Mouse (Mus musculus): ENCODE results near the gene Lcn2.
"Not testable (repeated sequence)": the region's sequence is repeated elsewhere in the genome, so short reads cannot be mapped to it uniquely, and the experiment has no call there.

Lcn2 gene

DNA sequence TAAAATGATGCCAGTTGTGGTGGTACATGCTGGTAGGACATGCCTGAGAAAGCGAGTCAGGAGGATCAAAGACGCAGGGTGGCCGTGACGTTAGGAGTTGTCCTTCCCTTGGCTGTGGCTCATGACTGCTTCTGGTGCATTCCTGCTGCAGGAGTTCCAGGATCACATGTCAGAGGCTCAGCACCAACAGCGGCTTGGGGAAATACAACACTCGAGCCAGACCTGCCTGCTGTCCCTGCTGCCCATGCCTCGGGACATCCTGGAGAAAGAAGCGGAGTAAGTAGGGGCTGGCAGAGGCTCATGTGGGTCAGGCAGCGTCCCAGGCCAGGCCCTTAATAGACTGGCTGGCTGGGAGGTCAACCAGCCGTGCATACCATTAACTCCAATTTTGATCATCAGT lies 13.9 kb downstream of the Lcn2 start:
- DNase-seq (ENCODE audit: extremely low read depth, low read depth, low spot score): no peak

DNA sequence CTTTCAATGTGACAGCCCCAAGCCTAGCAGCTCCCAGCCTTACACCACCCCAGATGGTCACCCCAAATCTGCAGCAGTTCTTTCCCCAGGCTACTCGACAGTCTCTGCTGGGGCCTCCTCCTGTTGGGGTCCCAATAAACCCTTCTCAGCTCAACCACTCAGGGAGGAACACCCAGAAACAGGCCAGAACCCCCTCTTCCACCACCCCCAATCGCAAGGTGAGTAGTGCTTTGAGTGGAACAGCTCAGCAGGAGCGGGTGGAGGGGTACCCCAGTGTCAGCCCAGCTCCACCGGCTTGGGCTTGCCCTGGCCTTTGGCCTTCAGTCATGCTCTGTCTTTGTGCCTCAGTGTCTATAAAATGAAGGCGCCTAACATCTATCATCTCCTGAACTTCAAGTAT lies 20.7 kb downstream of the Lcn2 start:
- no peak for DNase-seq (ENCODE audit: extremely low read depth, low read depth, low spot score)

DNA sequence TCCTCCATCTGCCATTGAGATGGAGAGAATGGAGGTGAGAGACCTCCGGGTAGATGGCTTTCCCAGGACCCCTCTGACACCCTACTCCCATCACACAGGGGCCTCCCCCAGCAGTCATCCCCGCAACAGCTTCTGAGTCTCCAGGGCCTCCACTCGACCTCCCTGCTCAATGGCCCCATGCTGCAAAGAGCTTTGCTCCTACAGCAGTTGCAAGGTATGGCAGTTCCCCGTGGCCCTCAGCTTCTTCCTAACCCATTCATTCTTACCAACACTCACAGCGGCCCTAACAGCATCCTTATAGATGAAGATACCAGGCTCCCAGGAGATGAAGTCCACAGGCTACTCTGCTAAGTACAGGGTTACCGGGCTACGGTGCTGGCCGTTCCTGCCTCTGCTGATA lies 23.9 kb downstream of the Lcn2 start:
- no peak for DNase-seq (ENCODE audit: extremely low read depth, low read depth, low spot score)

DNA sequence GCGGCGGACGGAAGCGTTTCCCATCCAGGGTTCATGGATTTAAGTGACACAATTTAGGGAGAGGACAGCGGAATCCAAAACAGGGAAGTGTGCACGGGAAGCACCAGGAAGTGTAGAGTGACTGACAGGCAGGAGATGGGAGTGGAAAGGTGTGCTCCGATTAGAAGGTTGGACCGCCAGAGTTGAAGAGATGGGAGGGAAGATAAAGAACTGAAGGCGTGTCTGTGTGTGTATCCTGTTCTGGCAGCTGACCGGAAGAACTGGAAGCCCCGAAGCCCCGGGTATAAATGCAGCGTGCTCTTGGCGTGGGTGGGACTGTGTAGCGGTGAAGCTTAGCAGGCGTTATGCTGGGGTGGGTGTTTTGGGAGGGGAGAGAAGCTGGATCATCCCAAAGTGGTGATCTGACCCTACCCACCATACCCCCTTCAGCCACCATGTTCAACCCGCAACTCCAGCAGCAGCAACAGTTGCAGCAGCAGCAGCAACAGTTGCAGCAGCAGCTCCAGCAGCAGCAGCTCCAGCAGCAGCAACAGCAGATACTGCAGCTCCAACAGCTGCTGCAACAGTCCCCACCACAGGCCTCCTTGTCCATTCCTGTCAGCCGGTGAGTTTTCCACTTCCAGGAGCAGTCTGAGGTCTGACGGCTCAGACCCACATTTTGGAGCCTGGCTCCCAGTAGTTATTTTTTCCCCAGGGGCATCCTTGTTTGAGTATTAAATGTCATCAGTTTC lies 24.5 kb downstream of the Lcn2 start:
- no peak for DNase-seq (ENCODE audit: extremely low read depth, low read depth, low spot score)

DNA sequence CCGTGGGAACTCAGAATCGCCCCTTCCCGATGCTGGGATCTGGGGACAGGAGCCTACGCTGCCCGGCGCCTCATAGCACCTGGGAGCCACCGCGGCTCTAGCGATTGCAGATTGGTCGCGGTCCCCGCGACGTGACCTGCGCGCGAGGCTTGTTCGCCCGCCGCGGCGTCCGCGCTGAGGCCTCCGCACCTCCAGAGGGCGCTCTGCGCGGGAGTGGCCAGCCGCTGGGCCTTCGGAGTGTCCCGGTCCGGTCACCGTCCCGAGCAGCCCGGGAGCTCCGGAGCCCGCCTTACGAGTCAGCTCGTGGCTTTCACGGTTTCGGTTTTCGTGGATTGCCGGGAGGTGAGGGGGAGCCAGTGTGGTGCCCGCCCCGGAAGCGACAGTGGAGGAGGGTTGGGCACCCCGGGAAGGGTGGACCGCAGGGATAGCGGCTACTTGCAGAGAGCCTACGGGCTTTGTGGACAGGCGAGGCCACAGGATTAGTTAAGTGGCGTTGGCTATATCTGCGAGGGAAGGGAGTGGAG lies 25.2 kb downstream of the Lcn2 start:
- DNase-seq (ENCODE audit: extremely low read depth, low read depth, low spot score): no peak

DNA sequence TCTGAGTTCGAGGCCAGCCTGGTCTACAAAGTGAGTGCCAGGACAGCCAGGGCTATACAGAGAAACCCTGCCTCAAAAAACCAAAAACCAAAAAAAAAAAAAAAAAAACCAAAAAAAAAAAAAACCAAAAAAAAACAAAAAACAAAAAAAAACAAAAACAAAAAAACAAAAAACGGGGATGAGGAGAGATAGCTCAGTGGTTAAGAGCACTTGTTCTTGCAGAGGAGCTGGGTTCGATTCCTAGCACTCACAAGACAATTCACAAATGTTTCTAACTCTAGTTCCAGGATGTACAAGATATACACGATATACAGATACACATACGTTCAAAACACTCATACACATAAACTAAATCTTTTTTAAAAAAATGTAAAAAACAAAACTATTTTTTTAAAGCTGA lies 25.8 kb downstream of the Lcn2 start:
- not testable (repeated sequence) for DNase-seq (ENCODE audit: extremely low read depth, low read depth, low spot score)

DNA sequence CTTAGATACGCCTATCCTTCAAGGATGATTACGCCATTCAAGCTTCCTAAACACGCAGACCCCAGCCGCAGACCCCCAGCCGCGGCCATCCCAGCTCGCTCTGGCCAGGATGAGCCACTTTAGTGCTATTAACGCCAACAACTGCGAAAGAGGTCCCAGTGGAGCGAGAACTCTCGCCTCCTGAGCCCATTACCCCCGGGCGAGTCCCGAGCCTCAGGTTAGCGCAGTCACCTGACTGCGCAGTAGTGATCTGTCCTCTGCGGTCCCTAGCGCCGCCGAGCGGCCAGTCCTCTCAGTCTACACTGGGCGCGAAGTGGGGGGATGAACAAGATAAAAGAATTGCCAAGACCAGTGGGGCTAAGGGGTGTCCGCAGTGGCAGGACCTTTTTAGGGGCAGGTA lies 26.6 kb downstream of the Lcn2 start:
- no peak for DNase-seq (ENCODE audit: extremely low read depth, low read depth, low spot score)

DNA sequence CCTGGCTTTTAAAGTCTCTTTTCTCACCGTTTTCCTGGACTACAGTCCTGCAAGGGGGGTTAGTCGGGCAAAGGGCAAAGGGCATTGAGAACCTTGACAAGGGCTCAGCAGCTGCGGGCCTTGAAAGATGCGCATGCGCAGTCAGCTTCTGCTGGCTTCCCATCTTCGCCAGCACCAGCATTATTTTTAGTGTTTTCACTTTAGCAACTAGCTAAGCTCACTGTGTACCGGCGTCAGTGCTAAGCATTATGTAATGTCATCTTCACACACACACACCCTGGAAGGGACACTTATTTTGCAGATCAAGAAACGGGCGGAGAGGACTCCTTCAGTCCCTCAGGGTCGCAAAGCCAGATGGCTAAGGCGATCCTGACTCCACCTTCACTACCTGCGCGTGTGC lies 27.3 kb downstream of the Lcn2 start:
- DNase-seq (ENCODE audit: extremely low read depth, low read depth, low spot score): no peak

DNA sequence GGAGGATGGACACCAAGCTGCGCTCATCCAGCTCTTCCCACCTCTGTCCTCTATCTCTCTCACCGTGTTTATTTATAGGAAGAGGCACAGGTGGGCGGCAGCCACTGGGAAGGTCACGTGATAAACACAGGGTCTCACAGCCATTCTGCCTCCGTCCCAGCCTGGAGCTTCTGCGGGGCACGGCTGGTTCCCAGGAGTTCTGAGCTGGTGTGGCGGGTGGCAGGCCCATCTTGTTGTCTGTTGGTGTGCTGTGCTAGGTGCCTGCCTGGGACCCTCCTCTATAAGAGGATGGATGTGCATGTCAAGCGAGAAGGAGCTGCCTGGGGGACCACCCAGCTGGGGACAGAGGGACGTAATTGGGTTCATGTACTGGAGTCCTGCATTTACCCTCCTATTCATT lies 29.7 kb downstream of the Lcn2 start:
- DNase-seq (ENCODE audit: extremely low read depth, low read depth, low spot score): no peak

DNA sequence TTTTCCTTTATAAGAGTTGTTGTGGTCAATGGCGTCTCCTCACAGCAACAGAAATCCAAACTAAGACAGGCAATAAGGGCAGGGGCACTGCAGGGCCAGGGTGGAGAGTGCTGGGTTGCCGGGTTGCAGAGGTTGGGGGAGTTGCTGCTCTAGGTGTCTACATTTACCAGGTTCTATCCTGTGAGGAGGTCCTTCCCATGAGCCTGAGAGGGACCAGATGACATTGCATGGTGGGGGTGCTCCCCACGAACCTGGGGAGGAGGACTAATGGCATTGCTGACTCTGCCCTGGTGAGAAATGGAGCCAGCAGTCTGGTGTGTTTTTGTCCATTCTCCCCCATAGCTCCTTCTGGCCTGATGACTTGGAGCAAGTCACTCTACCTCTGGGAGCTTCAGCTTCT lies 30.3 kb downstream of the Lcn2 start:
- DNase-seq (ENCODE audit: extremely low read depth, low read depth, low spot score): no peak

DNA sequence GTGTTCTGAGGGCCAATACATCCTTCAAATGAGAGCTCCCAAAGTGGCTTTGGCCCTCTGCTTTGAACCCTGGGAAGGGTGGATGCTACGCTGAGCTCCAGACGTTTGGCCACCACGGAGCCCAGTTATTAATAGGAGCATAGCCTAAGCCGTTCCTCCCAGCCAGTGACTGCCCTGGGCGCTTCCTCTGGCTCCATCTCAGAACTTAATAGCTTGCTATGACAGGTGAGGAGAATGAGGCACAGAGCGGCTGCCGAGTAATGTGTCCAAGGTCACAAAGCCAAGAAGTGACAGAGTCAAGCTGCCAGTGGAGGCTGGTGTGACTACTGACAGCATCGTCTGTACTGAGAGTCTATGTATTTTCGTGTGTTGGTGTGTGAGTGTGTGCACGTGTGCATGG lies 31.8 kb downstream of the Lcn2 start:
- DNase-seq (ENCODE audit: extremely low read depth, low read depth, low spot score): no peak

DNA sequence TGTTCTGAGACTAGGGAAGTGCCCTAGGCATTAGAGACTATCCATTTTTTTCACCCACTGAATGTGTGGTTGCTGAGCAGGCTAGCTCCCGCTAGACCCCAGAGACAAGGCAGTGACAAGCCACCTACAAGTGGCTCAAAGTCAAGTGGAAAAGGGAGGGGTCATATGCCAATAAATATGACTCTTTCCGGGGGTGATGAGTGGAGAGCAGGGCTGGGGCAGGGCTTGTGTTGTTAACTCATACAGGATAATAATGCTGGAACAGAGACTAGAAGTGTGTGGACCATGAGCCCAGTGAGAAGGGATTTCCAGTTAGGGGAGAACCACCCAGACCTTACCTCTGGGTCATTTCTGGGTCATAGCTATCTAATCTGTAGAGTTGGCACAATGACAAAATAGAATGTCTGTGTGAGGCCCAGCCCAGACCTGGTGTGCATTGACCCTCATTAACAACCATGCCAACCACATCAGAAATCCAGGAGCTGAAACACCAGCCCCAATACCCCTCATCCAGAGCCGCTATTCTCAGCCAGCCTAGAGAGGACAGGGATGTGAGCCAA lies 33.6 kb downstream of the Lcn2 start:
- no peak for DNase-seq (ENCODE audit: extremely low read depth, low read depth, low spot score)

DNA sequence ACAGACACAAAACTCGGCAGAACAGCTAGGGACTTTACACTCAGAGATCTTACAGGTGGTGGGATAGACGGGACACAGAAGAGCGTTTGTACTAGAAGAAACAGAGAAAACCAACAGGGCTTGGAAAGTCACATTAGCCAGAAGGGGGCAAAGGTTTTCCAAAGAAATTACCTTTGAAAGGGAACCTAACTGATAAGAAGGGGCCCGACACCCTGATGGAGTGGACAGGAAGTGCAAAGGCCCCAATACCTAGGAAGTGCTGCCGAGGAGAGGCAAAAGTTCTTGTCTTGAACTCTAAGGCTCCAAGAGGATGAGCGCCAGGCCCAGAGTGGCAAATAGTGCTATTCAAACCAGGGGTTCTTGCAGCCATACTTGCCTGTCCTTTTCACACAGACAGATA lies 34.2 kb downstream of the Lcn2 start:
- DNase-seq (ENCODE audit: extremely low read depth, low read depth, low spot score): no peak

DNA sequence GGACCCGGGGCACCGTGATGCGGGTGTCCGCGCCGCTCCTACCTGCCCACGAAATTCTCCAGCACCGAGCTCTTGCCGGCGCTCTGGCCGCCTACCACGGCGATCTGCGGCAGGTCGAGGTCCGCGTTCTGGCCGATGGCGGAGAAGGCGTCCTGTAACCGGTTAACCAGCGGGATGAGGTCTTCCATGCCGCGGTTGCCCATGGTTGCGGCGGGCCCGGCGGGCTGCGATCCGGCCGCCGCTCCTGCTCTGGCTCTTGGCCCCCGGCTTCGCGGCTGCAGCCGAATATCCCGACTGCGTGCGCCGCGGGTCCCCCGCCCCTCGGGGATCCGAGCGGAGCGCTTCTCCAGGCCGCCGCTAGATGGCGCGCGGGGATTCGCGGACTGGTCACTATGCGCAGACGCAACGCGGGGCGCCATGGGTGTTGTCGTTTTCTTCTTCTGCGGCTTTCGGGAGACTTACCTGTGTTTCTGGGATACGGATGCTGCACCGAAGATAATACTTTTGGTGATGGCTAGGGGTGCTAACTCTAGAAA lies 35.0 kb downstream of the Lcn2 start, which contains the start of gene Dnm1:
Dnm1 (minus strand) TSS at position 332 of the 536 bp plus-strand sequence.
- DNase-seq (ENCODE audit: extremely low read depth, low read depth, low spot score): no peak

DNA sequence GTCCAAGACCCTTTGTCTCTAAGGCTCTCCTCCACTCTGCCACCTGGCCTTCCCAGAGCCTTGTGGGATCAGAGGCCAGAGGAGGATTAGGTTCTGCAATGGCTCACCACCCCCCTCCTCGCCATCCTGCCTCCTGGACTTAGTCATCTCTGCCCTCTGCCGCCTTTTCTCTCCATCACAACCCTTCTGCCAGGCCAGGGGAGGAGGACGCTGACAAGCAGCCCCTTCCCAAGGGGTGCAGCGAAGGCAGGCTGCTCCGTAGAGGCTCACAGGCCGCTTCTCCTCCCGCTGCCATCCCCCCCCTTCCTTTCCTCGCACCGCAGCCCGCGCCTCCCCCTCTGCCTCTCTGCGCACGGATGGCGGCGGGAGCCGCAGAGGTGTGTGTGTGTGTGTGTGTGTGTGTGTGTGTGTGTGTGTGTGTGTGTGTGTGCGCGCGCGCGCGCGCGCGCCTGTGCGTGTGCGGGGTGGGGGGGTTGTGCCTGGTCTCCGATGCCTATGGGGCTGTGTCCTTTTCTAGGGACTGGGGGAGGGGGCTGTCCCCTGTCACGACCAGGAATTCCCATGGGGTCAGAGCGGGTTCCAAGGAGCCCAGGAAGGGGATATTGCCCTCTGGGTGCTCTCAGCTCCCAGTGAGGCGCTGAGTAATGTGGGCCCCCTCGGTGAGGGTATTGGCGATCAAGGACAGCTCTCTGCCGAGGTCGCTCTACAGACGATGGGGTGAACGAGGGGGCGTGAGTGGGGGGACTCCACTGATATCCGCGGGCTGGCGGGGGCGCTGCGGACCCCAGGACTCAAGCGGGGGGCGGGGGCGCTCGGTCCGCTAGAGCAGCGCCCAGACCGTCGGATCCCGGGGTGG lies 35.7 kb downstream of the Lcn2 start, which contains the start of gene Ciz1:
Ciz1 (plus strand) TSS at position 177 of the 856 bp plus-strand sequence.
- no peak for DNase-seq (ENCODE audit: extremely low read depth, low read depth, low spot score)

DNA sequence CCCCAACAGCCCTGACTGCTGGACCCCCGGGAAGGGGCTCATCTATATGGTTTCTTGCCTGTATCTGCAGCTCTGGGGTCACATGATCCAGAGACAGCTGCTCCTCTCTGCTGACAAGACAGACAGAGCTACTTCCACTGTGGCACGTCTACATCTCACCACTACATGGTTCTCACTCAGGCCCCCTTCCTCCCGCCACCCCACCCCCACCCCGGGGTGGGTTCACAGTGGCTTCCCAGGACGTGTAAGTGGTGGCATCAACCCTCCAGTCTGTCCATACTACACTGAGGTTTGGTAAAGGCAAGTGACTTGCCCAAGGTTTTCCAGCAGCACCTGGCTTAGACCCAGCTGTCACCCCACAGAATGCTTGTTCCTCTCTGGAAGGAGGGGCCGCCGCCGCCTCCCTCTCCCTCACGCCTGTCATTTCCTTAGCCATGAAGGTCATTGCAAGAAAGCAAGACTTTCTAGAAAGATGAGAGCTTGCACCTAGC lies 36.5 kb downstream of the Lcn2 start:
- no peak for DNase-seq (ENCODE audit: extremely low read depth, low read depth, low spot score)

DNA sequence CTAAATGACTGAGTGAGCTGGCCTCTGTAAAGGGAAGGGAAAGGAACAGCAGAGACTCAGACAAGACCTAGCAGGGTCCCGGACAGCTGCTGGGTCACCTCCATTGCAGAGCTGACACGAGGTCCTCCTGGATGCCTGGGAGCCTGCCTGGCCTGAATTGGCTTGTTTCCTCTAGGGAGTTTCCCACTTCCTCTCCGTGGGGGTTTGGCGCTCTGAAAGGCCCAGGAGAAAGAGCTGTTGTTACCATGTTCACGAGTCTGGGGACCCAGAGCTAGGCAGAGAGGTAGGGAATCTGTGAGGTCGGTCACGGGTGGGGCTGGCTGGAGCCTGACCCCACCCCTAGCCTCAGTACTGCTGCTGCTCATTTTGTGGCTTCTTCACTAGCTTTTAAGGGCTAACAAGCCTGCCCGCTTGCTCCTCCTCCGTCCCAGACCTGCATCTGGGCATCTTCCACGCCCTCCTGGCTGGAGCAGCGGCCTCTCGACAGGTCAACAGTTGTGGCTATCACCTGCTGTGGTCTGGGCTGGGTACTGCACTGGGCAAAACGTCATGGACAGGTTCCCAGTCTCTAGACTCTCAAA lies 37.5 kb downstream of the Lcn2 start:
- DNase-seq (ENCODE audit: extremely low read depth, low read depth, low spot score): no peak

DNA sequence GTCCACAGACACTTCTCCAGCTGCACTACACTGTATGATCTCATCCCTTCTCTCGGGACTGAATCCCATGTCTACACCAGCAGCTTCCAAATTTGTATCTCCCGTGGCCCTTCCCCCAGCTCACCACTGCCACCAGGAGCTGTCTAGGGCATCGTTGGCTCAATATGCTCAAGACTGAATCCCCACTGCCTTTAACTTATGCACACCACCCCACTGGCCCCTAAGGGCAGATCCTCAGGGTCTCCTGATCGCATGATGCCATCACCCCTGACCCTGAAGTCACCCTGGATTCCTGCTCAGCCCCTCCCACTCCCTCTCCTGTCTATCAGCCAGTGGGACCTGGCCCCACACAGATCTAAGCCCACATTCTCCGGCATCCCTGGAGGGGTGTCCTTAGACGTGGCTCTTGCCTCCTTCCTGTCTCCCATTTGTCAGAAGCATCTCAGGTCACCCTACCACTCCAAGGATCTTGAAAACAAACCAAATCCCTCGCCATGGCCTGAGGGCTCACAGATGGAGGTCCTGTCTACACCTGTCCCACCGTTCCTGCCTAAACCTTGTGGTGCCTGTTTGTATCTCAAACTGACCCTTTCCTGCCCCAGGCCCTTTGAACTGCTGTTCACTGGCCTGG lies 38.3 kb downstream of the Lcn2 start:
- no peak for DNase-seq (ENCODE audit: extremely low read depth, low read depth, low spot score)

DNA sequence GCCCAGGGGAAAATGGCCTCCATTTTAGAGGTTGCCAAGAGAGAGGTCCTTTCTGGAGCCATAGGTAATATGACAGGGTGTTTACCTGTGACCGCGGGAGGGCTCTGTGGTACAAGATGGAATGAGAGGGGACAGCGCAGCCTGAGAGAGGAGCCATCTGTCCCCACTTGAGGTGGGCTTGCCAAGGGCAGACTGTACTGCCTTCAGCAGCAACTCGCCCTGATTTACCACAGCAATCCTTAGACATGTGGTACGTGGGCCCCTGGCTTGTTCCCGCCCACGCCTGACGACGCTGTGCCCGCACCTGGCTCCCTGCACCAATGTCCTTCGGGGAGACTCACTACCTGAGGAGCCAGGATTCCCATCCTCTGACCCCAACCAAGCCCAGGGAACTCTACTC lies 39.7 kb downstream of the Lcn2 start:
- no peak for DNase-seq (ENCODE audit: extremely low read depth, low read depth, low spot score)

DNA sequence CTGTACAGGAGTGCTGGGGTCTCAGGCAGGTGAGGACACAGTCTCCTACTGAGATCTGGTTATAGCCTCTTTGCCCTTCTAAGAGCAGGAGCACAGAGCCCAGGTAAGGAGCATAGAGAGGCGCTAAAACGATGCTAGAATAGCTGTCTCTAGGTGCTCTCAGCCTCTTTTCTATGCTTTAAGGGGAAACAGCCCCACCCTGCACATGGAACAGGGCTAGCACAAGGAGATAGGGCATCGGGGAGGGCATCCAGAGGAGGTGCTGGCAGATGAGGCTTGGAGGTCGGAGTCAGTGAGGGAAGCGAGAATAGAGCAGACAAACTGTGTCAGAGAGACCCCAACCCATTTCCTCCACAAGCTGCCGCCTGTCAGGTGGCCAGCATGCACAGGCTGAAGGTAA lies 41.0 kb downstream of the Lcn2 start:
- no peak for DNase-seq (ENCODE audit: extremely low read depth, low read depth, low spot score)
